Mouse (Mus musculus): ENCODE data around the gene Col20a1. TPM values are rescaled to one million over a fixed set of nuclear protein-coding genes. Genes with fewer than 3 reads are reported as not detected.

Gene Col20a1
- polyA plus RNA-seq, 1 experiment from 2014 or later, result 1.6 TPM

DNA sequence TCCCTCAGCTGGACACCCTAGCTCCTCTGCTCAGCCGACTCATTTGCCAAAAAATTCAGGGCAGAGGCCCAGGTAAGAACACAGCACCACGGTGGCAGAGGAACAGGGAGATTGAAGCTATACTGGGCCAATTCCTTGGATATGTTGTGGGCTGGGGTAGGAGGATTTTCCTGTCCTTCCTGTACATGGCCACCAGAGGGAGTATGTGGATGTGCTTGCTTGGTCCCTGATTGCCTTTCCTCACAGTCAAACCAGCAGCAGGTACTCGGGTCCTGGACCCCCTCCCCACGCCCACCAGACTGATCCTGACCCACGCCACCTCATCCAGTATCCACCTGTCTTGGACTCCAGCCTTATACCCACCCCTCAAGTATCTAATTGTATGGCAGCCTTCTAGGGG, 10.1 kb downstream of the Col20a1 start:
- H3K4me1 ChIP-seq, result no peaks in the 10 kb centered on the region
- H3K4me2 ChIP-seq (replicated peaks), result no peak overlapping the region
- H3K9ac ChIP-seq, result no peak overlapping the region
- H3K27me3 ChIP-seq, result no peaks in the 10 kb centered on the region
- 15% methylated on average over 5 of the region's 5 CpGs for whole genome bisulfite sequencing
- H3K9me3 ChIP-seq, result no peaks in the 10 kb centered on the region
- H3K4me3 ChIP-seq, result no peak overlapping the region
- no peak overlapping the region for H3K27ac ChIP-seq
- ATAC-seq (ENCODE audit: low FRiP score, low read depth), result peak; percentile 49; the same call in 1 of the 2 replicates
- H3K36me3 ChIP-seq, result no peaks in the 10 kb centered on the region

GRCm38 (mm10) chr2:180996905-180997304, 10.6 kb downstream of the Col20a1 start:
- H3K36me3 ChIP-seq, result no peaks in the 10 kb centered on the region
- no peak overlapping the region for H3K9ac ChIP-seq
- H3K27ac ChIP-seq, result no peak overlapping the region
- ATAC-seq (ENCODE audit: low FRiP score, low read depth), result no peak
- WGBS, result 73% methylated on average over 3 of the region's 3 CpGs
- H3K27me3 ChIP-seq, result no peaks in the 10 kb centered on the region
- no peak overlapping the region for H3K4me2 ChIP-seq (replicated peaks)
- no peaks in the 10 kb centered on the region for H3K4me1 ChIP-seq
- H3K4me3 ChIP-seq, result no peak overlapping the region
- H3K9me3 ChIP-seq, result no peaks in the 10 kb centered on the region

DNA sequence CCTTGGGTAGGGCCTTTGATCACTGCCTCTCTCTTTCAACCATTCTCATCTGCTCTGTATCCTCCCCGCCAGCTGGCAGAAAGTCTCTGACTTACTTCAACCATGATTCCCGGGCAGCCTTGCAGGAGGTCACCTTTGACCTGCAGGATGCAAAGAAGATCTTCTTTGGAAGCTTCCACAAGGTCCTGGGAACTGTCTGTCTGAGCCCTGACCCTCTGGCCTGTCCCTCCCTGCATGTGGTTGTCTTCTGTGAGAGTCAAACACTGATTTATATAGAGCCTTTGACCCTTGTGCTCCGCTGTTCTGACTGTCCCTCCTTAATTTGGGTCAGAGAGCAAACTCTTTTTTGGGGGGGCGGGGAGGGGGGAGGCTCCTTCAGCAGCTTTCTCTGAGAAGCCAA, 20.7 kb downstream of the Col20a1 start:
- Histone ChIP-seq H3K9me3 (no peaks in the 10 kb centered on the region), H3K27ac (no peak overlapping the region), H3K4me1 (no peaks in the 10 kb centered on the region), H3K4me3 (no peak overlapping the region), H3K27me3 (peaks cover 3% of the 10 kb centered on the region; the same call in 1 of the 2 replicates), H3K36me3 (no peaks in the 10 kb centered on the region), H3K4me2 (replicated peaks) (no peak overlapping the region), H3K9ac (no peak overlapping the region)
- ATAC-seq (ENCODE audit: low FRiP score, low read depth), result no peak
- WGBS, result 37% methylated on average over 4 of the region's 4 CpGs

- no peak for ATAC-seq (ENCODE audit: low FRiP score, low read depth)
- H3K9ac ChIP-seq, result no peak overlapping the region
- H3K36me3 ChIP-seq, result no peaks in the 10 kb centered on the region
- H3K9me3 ChIP-seq, result no peaks in the 10 kb centered on the region
- peaks cover 3% of the 10 kb centered on the region; the same call in 1 of the 2 replicates for H3K27me3 ChIP-seq
- no peak overlapping the region for H3K4me3 ChIP-seq
- no peak overlapping the region for H3K27ac ChIP-seq
- WGBS, result 82% methylated on average over 5 of the region's 5 CpGs
- no peaks in the 10 kb centered on the region for H3K4me1 ChIP-seq
- H3K4me2 ChIP-seq (replicated peaks), result no peak overlapping the region
These were observed 22.0 kb downstream of the Col20a1 start for GRCm38 (mm10) chr2:181008339-181008738.

DNA sequence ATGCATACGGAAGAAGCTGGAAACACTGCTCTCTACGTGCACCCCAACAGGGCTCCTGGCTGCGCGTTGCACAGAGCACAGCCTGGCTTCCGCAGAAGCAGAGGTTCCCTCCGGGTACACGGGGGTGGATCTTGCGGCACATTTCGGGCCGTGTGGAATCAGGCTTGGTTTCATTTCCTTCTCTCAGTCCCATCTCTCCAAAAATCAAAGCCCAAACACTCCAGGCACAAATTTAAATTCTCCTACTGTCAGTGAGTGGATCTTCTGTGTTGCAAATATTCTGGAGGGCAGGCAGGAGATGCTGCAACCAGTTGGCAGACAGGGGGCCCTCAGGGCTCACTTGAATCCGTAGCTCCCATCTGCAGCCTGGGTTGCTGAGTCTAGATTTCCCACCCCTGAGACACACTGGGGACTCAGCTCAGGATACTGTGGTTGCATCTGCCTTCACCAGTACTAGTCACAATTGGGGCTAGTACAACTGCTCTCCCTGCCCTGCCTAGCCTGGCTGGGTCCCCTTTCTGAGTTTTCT, 45.1 kb downstream of the Col20a1 start:
- no peak overlapping the region for H3K4me2 ChIP-seq (replicated peaks)
- WGBS, result 77% methylated on average over 11 of the region's 11 CpGs
- H3K9me3 ChIP-seq, result no peaks in the 10 kb centered on the region
- no peaks in the 10 kb centered on the region for H3K36me3 ChIP-seq
- no peak for ATAC-seq (ENCODE audit: low FRiP score, low read depth)
- H3K27me3 ChIP-seq, result peaks cover 26% of the 10 kb centered on the region
- no peaks in the 10 kb centered on the region for H3K4me1 ChIP-seq
- no peak overlapping the region for H3K4me3 ChIP-seq
- H3K9ac ChIP-seq, result no peak overlapping the region
- no peak overlapping the region for H3K27ac ChIP-seq

GRCm38 (mm10) chr2:181032407-181032806, 46.1 kb downstream of the Col20a1 start:
- Histone ChIP-seq H3K4me1 (no peaks in the 10 kb centered on the region), H3K36me3 (no peaks in the 10 kb centered on the region), H3K9me3 (no peaks in the 10 kb centered on the region), H3K9ac (no peak overlapping the region), H3K4me2 (replicated peaks) (no peak overlapping the region), H3K4me3 (no peak overlapping the region), H3K27ac (no peak overlapping the region), H3K27me3 (peaks cover 35% of the 10 kb centered on the region)
- 41% methylated on average over 5 of the region's 5 CpGs for WGBS
- ATAC-seq (ENCODE audit: low FRiP score, low read depth), result no peak

GRCm38 (mm10) chr2:181033310-181033709, 47.0 kb downstream of the Col20a1 start:
- Histone ChIP-seq H3K9me3 (no peaks in the 10 kb centered on the region), H3K4me3 (no peak overlapping the region), H3K27ac (no peak overlapping the region), H3K9ac (no peak overlapping the region), H3K4me2 (replicated peaks) (no peak overlapping the region), H3K4me1 (peaks cover 2% of the 10 kb centered on the region; the same call in 1 of the 2 replicates), H3K36me3 (no peaks in the 10 kb centered on the region), H3K27me3 (peaks cover 44% of the 10 kb centered on the region)
- 77% methylated on average over 6 of the region's 6 CpGs for WGBS
- ATAC-seq (ENCODE audit: low FRiP score, low read depth), result no peak

- Histone ChIP-seq H3K27ac (no peak overlapping the region), H3K4me3 (no peak overlapping the region), H3K36me3 (no peaks in the 10 kb centered on the region), H3K27me3 (peaks cover 63% of the 10 kb centered on the region), H3K4me1 (peaks cover 12% of the 10 kb centered on the region), H3K9me3 (no peaks in the 10 kb centered on the region), H3K4me2 (replicated peaks) (no peak overlapping the region), H3K9ac (no peak overlapping the region)
- 74% methylated on average over 7 of the region's 7 CpGs for WGBS
- no peak for ATAC-seq (ENCODE audit: low FRiP score, low read depth)
These were observed 48.9 kb downstream of the Col20a1 start for GRCm38 (mm10) chr2:181035186-181035585.

- H3K27me3 ChIP-seq, result peaks cover 77% of the 10 kb centered on the region
These were observed 50.2 kb downstream of the Col20a1 start for GRCm38 (mm10) chr2:181036561-181036960.

GRCm38 (mm10) chr2:181038644-181039355, 52.5 kb downstream of the Col20a1 start:
- WGBS, result 1% methylated on average over 62 of the region's 63 CpGs
- Histone ChIP-seq H3K27ac (no peak overlapping the region), H3K27me3 (peaks cover 78% of the 10 kb centered on the region), H3K4me3 (peak overlapping the region; percentile 66), H3K36me3 (no peaks in the 10 kb centered on the region), H3K9ac (peak overlapping the region; percentile 71), H3K4me1 (peaks cover 12% of the 10 kb centered on the region), H3K9me3 (no peaks in the 10 kb centered on the region), H3K4me2 (replicated peaks) (peak overlapping the region; percentile 91)
- peak; percentile 31 for ATAC-seq (ENCODE audit: low FRiP score, low read depth)

More at GRCm38 (mm10) chr2:181036561-181036960, 50.2 kb downstream of the Col20a1 start:
- no peak overlapping the region for H3K4me3 ChIP-seq
- no peak overlapping the region for H3K27ac ChIP-seq
- 76% methylated on average over 6 of the region's 6 CpGs for WGBS
- H3K4me2 ChIP-seq (replicated peaks), result no peak overlapping the region
- no peak for ATAC-seq (ENCODE audit: low FRiP score, low read depth)
- no peak overlapping the region for H3K9ac ChIP-seq
- H3K4me1 ChIP-seq, result peaks cover 12% of the 10 kb centered on the region
- H3K36me3 ChIP-seq, result no peaks in the 10 kb centered on the region
- no peaks in the 10 kb centered on the region for H3K9me3 ChIP-seq

DNA sequence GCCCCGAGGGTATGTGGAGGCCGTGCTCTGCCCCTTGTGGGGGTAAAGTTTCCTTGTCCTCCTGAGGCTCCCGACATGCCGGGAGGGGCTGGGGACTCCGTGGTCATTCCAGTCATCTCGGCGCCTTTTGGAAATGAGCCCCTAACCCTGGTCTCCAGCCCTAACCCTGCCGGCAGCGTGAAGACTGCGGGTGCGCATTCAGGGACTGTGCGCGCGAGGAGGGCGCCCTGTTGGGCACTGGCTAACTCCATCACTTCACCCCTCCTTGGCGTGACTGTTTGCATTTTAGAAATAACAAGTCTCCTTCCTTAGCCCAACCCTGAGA, 53.0 kb downstream of the Col20a1 start:
- peaks cover 78% of the 10 kb centered on the region for H3K27me3 ChIP-seq
- no peak for ATAC-seq (ENCODE audit: low FRiP score, low read depth)
- under 1% methylated on average over 16 of the region's 16 CpGs for WGBS
- peaks cover 12% of the 10 kb centered on the region for H3K4me1 ChIP-seq
- peak overlapping the region; percentile 91 for H3K4me2 ChIP-seq (replicated peaks)
- H3K36me3 ChIP-seq, result no peaks in the 10 kb centered on the region
- no peaks in the 10 kb centered on the region for H3K9me3 ChIP-seq
- H3K4me3 ChIP-seq, result peak overlapping the region; percentile 66
- H3K9ac ChIP-seq, result peak overlapping the region; percentile 71
- H3K27ac ChIP-seq, result no peak overlapping the region

DNA sequence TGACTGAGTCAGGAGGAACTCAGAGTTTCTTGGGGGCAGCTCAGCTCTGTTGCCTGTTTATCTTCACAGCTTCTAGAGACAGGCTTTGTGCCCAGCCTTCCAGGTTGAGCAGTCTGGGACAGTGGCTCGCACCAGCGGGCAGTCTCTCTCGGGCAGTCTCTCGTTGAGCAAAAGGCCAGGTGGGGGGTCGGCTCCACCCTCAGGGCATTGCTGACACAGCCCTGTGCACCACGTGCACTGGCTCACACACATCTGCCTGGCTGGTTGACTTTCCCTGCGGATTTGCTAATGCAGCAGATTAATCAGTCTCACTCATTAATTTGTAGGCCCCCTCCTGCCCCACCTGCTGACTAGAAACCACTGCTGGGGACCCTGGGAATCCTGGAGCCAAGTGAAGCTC, 55.6 kb downstream of the Col20a1 start:
- no peak overlapping the region for H3K4me3 ChIP-seq

DNA sequence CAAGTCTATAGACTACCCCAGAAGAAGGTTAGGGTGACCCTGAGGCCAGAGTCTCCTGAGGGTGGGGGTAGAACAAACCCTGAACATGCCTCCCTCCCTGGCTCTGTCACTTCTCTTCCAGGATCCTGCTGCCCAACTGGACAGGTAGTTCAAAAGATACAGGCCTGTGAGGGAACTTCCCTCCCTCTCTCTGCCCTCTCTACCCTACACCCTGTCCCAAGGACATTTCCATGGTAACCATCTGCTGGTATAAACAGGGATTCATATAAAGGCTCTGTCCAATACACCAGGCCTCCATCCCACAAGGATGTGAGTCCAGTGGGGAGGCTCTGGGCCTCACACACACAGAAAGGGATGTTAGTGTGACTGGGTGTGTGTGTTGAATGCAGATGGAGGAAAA, 56.0 kb downstream of the Col20a1 start:
- H3K27me3 ChIP-seq, result peaks cover 53% of the 10 kb centered on the region
- H3K9me3 ChIP-seq, result no peaks in the 10 kb centered on the region
- no peak overlapping the region for H3K4me3 ChIP-seq
- peaks cover 12% of the 10 kb centered on the region for H3K4me1 ChIP-seq
- H3K4me2 ChIP-seq (replicated peaks), result no peak overlapping the region
- H3K36me3 ChIP-seq, result no peaks in the 10 kb centered on the region
- H3K27ac ChIP-seq, result no peak overlapping the region
- ATAC-seq (ENCODE audit: low FRiP score, low read depth), result no peak
- H3K9ac ChIP-seq, result no peak overlapping the region

More for the DNA sequence above, 55.6 kb downstream of the Col20a1 start:
- peaks cover 12% of the 10 kb centered on the region for H3K4me1 ChIP-seq
- peaks cover 57% of the 10 kb centered on the region for H3K27me3 ChIP-seq
- no peaks in the 10 kb centered on the region for H3K36me3 ChIP-seq
- H3K9ac ChIP-seq, result no peak overlapping the region
- H3K27ac ChIP-seq, result no peak overlapping the region
- WGBS, result 4% methylated on average over 7 of the region's 7 CpGs
- no peaks in the 10 kb centered on the region for H3K9me3 ChIP-seq
- no peak for ATAC-seq (ENCODE audit: low FRiP score, low read depth)
- no peak overlapping the region for H3K4me2 ChIP-seq (replicated peaks)

Data from limb, embryonic 13.5 days (tissue).